Mouse (Mus musculus) heart, embryonic 16.5 days (tissue): ENCODE measurements around the gene Cep295nl. TPM values are rescaled to one million over a fixed set of nuclear protein-coding genes. Genes with fewer than 3 reads are reported as not detected.
"Not testable (repeated sequence)": the region's sequence is repeated elsewhere in the genome, so short reads cannot be mapped to it uniquely, and the experiment has no call there.

Source experiments
- ATAC-seq: fragments of 200-750 bp; cut with Nextera tagmentation; replicated peaks from 2 replicates; pipeline ENCODE4 v1.8.0; 2017; ENCODE audit warnings: moderate number of reproducible peaks; ENCODE audit not compliant: insufficient read depth, low FRiP score; ENCODE audit errors: extremely low read depth
- H3K27ac ChIP-seq: fragments of 300-500 bp; sonication (generic); 2 replicates; pipeline ENCODE4 v1.5.1; 2014; ENCODE audit warnings: mild to moderate bottlenecking, low read length, control low read depth, moderate library complexity
- H3K27me3 ChIP-seq: fragments of 300-500 bp; sonication (generic); 2 replicates; pipeline ENCODE4 v1.6.1; 2014; ENCODE audit warnings: low read length, mixed read lengths; ENCODE audit not compliant: control insufficient read depth, insufficient read depth
- H3K36me3 ChIP-seq: fragments of 300-500 bp; sonication (generic); 2 replicates; pipeline ENCODE4 v1.6.1; 2014; ENCODE audit not compliant: control insufficient read depth, insufficient read depth
- H3K4me1 ChIP-seq: fragments of 300-500 bp; sonication (generic); 2 replicates; pipeline ENCODE4 v1.6.1; 2014; ENCODE audit warnings: low read length, mixed read lengths; ENCODE audit not compliant: control insufficient read depth, insufficient read depth
- H3K4me2 ChIP-seq: fragments of 300-500 bp; sonication (generic); 2 replicates; pipeline ENCODE4 v1.6.1; 2014; ENCODE audit warnings: low read depth, mild to moderate bottlenecking, control low read depth, low read length
- H3K4me3 ChIP-seq: fragments of 300-500 bp; sonication (generic); 2 replicates; pipeline ENCODE4 v1.5.1; 2014; ENCODE audit warnings: mild to moderate bottlenecking, control low read depth, low read length
- H3K9ac ChIP-seq: fragments of 300-500 bp; sonication (generic); 2 replicates; pipeline ENCODE4 v1.6.1; 2014; ENCODE audit warnings: low read length, control low read depth
- H3K9me3 ChIP-seq: fragments of 300-500 bp; sonication (generic); replicated peaks from 2 replicates; pipeline ENCODE4 v1.6.1; 2016; ENCODE audit warnings: low read length; ENCODE audit not compliant: control insufficient read depth
- WGBS: fragments of 180-500 bp; shearing (Covaris S2); extraction: QIAGEN DNeasy Blood & Tissue Kit; methylation state at CpG from one replicate; pipeline ENCODE4 v1.1.7; 2014; 5-methylcytosine and 5-hydroxymethylcytosine counted together
- polyA plus RNA-seq: library from polyadenylated mRNA; unstranded; fragments of >200 nt; fragmentation: Nextera tagmentation; extraction: Ambion mirVana; gene quantifications from 2 replicates; pipeline ENCODE4 v1.2.1, GENCODE M21; 2015

The Cep295nl gene
- polyA plus RNA-seq, result 0.28 and 0.36 TPM in 2 replicates

DNA sequence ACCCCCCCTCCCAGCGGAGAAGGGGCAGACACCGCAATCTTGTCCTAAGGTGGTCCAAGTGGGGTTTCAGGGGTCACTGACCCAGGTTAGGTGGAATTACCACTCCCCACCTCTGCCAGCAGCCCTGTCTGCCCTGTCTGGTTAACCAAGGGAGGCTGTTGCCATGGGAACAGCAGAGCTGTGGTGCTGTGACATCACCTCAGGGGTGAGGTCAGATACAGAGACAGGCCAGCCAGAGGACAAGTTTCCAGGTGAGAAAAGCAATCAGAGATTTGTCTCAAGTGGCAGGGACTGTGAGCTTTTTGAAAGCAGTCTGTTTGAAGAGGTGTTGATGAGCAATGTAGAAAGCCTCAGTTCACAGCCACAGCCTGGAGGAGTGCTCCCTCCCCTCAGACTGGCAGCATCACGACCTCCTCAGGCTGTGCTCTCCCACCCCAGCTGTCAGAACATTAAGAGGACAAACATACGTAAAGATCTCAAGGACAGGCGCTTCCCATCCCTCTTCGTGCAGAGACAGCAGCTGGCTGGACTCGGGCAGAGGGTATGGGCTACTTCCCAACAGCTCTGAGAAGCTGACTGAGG lies at the start of gene Cep295nl:
Cep295nl (minus strand) TSS at position 101 of the 582 bp plus-strand sequence.
- Histone ChIP-seq H3K27me3 (no peaks in the 10 kb centered on the region), H3K4me3 (no peak within 1 kb of the TSS), H3K9me3 (no peaks in the 10 kb centered on the region), H3K36me3 (no peaks in the 10 kb centered on the region), H3K9ac (no peak within 1 kb of the TSS), H3K4me2 (no peak within 1 kb of the TSS), H3K4me1 (peaks cover 34% of the 10 kb centered on the region), H3K27ac (no peak within 1 kb of the TSS)
- ATAC-seq, result no peak
- 34% methylated on average over 7 of the region's 7 CpGs for WGBS

DNA sequence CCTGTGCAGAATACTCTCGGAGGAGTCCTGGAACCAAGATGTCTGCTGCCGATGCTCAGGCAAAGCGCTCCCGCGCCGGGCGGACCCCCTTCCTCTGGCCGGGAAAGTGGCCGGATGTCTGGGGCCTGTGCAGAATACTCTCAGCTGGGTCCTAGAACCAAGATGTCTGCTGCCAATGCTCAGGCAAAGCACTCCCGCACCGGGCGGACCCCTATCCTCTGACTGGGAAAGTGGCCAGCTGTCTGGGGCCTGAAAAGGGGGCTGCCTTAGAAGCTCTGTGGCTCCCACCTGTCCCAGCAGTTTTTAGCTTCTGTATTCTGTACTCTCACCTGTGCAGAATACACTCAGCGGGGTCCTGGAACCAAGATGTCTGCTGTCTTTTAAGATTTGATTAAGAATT lies 45.5 kb upstream of the Cep295nl start:
- H3K36me3 ChIP-seq, H3K27me3 ChIP-seq, ATAC-seq, H3K4me3 ChIP-seq, H3K4me2 ChIP-seq, H3K9me3 ChIP-seq, H3K9ac ChIP-seq, H3K27ac ChIP-seq, H3K4me1 ChIP-seq: not testable (repeated sequence)
- 88% methylated on average over 13 of the region's 13 CpGs for WGBS

DNA sequence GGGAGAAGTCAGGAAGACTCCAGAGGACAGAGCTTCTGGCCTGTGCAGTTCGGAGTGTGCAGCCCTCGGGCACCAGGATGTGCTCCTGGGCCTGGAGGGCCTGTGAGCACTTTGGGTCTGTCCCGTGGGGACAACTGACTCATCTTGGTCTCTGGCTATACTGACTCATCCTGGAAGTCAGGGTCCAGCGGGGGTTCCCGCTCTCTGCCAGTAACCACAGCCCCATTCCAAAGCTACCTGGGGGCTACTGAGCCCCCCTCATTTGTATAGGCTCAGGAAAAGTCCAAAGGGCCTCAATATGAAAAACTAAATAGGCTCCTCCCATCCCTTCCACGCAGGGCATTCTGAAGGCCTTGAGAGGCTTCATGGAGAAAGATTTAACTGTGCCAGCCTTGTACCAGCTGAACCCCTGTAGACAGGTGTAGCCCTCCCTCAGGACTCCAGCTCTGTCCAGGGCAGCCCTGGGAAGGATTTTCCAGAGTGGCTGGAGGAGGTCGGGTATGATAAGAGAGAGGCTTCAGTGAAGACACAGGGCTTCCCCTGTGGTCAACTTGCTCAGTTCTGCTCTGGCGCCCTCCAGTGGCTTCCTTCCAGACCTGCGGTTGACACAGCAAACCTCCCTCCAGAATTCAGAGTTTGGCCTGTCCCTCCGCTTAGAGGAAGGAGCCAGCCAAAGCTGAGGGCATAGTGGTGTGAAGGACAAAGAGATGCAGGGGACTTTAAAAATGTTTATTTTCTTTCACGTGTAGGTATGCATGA lies 37.1 kb upstream of the Cep295nl start:
- Histone ChIP-seq H3K4me3 (no peak overlapping the region), H3K27me3 (no peaks in the 10 kb centered on the region), H3K9ac (no peak overlapping the region)

DNA sequence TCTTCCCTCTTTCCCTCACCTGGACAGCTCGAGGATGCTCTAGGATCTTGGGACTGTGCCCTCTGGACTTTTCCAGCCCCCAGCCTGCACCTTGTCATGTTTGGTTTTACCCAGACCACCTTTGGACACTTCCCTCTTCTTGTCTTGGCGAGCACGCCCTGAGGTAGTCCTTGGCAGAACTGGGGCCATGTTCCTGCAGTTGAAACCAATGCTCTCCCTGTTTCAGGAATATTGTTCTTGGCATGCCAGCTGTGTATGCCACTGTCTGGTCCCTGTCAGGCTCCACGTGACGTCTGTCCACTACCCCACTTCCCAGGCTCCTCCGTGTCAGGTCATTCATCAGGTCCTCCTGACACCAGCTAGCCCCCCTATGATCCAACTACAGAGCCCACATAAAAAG lies 36.4 kb upstream of the Cep295nl start:
- ATAC-seq, result no peak
- Histone ChIP-seq H3K36me3 (no peaks in the 10 kb centered on the region), H3K4me2 (no peak overlapping the region), H3K9me3 (no peaks in the 10 kb centered on the region), H3K4me3 (no peak overlapping the region), H3K9ac (no peak overlapping the region), H3K27me3 (no peaks in the 10 kb centered on the region), H3K27ac (no peak overlapping the region), H3K4me1 (peaks cover 4% of the 10 kb centered on the region)
- WGBS, result 80% methylated on average over 6 of the region's 6 CpGs

More for the DNA sequence above, 37.1 kb upstream of the Cep295nl start:
- Histone ChIP-seq H3K9me3 (no peaks in the 10 kb centered on the region), H3K4me1 (peaks cover 4% of the 10 kb centered on the region), H3K36me3 (no peaks in the 10 kb centered on the region), H3K4me2 (no peak overlapping the region), H3K27ac (no peak overlapping the region)
- WGBS, result 35% methylated on average over 11 of the region's 11 CpGs
- ATAC-seq, result peak; percentile 55; the same call in 1 of the 2 replicates

DNA sequence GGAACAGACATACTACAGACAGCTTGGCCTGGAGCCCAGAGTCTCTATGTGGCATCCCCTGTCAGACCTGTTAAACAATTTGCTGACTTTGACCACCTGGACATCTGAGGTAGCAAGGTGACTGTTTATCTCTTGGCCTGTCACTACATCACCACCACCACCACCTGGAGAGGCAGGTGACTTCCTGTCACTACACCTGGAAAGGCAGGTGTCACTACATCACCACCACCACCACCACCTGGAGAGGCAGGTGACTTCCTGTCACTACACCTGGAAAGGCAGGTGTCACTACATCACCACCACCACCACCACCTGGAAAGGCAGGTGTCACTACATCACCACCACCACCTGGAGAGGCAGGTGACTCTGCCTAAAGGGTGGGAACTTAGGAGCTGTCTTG lies 34.0 kb upstream of the Cep295nl start:
- not testable (repeated sequence) for H3K27ac ChIP-seq, H3K9ac ChIP-seq, H3K9me3 ChIP-seq, H3K36me3 ChIP-seq, H3K27me3 ChIP-seq, ATAC-seq, H3K4me3 ChIP-seq, H3K4me1 ChIP-seq, H3K4me2 ChIP-seq

DNA sequence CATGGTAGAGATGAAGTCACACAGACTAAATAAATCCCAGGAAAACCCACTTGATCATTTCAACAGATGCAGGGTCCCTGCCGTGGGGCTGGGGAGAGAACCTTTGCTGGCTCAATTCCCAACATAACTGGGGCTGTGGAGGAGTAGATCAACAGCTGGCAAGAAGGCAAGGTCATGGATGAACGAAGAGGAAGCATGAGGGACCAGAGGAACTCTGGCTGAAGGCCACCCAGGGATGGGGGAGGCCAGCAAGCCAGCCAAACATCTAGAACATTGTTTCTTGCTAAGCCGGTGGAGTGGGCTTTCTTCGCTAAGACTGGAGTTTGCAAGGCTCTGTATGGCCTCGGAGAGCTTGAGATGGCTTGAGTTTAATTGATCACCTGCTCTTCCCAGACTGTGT lies 33.6 kb upstream of the Cep295nl start:
- H3K4me3 ChIP-seq, result no peak overlapping the region
- H3K36me3 ChIP-seq, result no peaks in the 10 kb centered on the region
- H3K4me2 ChIP-seq, result no peak overlapping the region
- H3K9ac ChIP-seq, result no peak overlapping the region
- H3K27ac ChIP-seq, result no peak overlapping the region
- peaks cover 4% of the 10 kb centered on the region for H3K4me1 ChIP-seq
- H3K9me3 ChIP-seq, result no peaks in the 10 kb centered on the region
- whole genome bisulfite sequencing, result 43% methylated on average over 5 of the region's 5 CpGs
- ATAC-seq, result no peak
- no peaks in the 10 kb centered on the region for H3K27me3 ChIP-seq

DNA sequence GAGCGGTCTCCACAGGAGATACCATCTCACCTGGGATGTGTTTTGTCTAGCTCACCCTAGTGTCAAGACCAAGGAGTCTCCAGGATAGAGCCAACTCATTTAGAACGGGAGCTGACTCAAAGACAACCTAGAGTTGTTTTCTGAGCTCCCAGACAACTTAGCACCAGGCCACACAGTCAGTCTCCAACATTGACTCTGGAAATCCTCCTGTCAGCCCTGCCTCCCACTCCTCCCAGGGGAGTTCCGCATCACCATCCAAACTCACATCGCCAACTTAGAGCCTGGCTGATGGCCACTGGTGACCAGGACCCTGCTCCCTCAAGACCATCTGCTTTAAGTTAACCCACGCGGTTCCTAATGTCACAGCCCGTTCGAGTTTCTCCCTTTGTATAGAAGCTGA lies 33.2 kb upstream of the Cep295nl start:
- Histone ChIP-seq H3K36me3 (no peaks in the 10 kb centered on the region), H3K27ac (no peak overlapping the region), H3K4me2 (no peak overlapping the region), H3K4me1 (peaks cover 4% of the 10 kb centered on the region), H3K27me3 (no peaks in the 10 kb centered on the region), H3K9ac (no peak overlapping the region), H3K4me3 (no peak overlapping the region), H3K9me3 (no peaks in the 10 kb centered on the region)
- ATAC-seq, result no peak
- WGBS, result 62% methylated on average over 8 of the region's 8 CpGs

DNA sequence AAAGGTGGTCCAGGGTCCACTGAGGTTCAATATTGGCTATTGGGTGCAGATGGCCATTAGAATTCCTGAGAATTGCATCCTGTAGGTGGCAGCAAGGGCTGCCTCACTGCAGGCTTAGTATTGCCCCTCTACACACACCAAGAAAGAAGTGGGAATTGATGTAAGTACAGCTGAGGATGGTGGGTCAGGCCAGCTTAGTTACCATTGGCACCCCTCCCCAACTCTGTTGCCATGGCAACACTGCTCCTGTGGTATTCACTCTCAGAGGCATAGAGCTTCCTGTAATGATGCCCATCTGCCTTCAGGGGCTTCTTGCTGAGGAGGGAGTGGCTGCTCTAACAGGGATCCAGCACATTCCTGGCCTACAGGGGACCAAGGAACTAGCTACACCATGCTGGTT lies 32.7 kb upstream of the Cep295nl start:
- Histone ChIP-seq H3K36me3 (no peaks in the 10 kb centered on the region), H3K27ac (no peak overlapping the region), H3K9me3 (no peaks in the 10 kb centered on the region), H3K27me3 (no peaks in the 10 kb centered on the region), H3K4me1 (peaks cover 4% of the 10 kb centered on the region), H3K4me3 (no peak overlapping the region), H3K4me2 (no peak overlapping the region), H3K9ac (no peak overlapping the region)
- ATAC-seq, result no peak

DNA sequence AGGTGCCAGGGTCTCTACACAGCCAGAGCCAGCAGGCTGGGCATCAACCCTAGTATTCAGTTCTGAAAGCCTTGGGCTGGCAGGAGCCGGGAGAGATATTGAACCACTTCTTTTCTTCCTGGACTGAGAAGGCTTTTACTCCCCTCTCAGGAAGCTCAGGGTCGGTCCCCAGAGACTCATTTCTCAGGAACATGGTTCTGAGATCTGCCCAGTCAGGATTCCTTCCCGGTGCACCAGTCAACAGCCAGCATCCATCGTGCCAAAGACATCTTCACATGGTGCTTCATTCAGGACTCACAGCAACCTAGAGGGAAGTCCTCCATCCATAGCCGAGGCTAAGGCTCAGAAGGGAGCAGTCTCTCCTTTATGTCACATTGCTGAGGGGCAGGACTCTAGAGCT lies 32.2 kb upstream of the Cep295nl start:
- no peaks in the 10 kb centered on the region for H3K27me3 ChIP-seq
- H3K4me1 ChIP-seq, result peaks cover 3% of the 10 kb centered on the region
- ATAC-seq, result no peak
- WGBS, result 59% methylated on average over 5 of the region's 5 CpGs
- no peak overlapping the region for H3K27ac ChIP-seq
- H3K36me3 ChIP-seq, result no peaks in the 10 kb centered on the region
- H3K9me3 ChIP-seq, result no peaks in the 10 kb centered on the region
- no peak overlapping the region for H3K9ac ChIP-seq
- H3K4me3 ChIP-seq, result no peak overlapping the region
- no peak overlapping the region for H3K4me2 ChIP-seq
